Mouse (Mus musculus): Measurements from ENCODE around the gene Ntrk3.

The Ntrk3 gene

DNA sequence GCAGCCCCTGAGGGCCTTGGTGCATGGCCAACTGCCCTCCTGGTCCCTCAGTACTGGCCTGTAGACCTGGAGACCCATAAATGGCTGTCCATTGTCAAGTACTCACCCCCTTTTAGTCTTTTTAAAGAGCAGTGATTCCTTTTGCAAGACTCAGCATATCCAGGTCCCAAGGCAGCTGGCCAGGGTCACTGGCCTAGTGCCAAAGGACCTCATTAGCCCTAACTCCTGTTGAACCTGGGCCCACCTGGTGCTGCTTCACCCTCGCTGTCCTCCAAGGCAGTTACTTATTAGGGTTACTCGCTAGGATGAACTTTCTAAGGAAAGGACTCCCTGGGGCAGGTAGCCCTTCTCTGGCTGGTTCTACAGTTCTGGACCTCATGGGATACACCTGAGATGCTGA is 579.9 kb downstream of the Ntrk3 start:
- DNase-seq: no peak

DNA sequence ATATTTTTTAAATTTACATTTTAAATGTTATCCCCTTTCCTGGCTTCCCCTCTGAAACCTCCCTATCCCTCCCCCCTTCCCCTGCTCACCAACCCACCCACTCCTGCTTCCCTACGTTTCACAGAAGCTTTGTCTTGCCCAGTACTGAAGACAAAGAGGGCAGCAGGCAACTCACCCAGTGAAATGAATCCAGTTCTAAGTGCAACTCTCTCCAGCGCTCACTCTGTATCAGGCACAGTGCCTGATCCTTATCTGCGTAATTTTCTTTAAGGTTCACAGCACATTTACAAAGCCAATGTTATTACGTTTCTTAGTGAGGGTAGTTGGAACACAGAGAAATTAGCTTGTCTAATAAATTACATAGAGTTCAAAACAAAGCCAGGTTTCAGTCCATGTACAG is 592.6 kb downstream of the Ntrk3 start:
- DNase-seq: no peak

DNA sequence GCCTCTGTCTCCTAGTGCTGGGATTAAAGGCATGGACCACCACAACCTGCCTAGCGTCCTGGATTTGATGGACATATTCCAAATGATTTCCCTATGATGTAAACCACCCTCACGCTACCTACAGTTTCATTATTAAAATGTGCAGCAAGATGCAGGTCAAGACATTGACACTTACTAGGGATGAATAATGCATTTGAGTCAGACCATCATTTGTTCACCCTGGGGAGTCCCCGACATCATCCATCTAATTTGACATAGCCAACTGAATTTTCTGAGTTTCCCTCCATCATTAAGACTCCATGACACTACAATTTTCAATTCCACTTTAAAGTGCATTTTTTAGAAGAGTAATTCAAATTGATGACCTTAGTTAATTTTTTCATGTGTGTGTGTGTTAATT is 593.0 kb downstream of the Ntrk3 start:
- no peak for DNase-seq

DNA sequence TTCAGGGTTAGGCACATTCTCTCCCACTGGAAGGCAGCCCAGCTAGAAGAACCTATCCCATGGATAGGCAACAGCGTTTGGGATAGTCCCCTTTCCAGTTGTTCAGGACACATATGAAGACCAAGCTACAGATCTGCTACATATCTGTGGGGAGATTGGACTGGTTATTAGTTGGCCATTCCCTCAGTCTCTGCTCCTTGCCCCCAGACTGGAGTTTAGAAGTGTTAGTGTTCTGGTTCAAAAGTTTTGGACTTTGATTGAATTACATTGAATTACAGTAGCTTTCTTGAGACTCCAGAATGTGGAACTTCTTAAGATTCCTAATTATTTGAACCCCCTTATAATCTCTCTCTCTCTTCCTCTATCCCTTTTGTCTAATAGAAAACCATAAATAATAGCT is 607.8 kb downstream of the Ntrk3 start:
- no peak for DNase-seq

Data from thymus, postnatal 14 days (tissue).